Mouse (Mus musculus) intestine, embryonic 15.5 days (tissue): ENCODE measurements around the gene Wnt9a. TPM values are rescaled to one million over a fixed set of nuclear protein-coding genes. Genes with fewer than 3 reads are reported as not detected.

ENCODE experiments used
- polyA plus RNA-seq: library from polyadenylated mRNA; unstranded; fragments of >200 nt; fragmentation: Nextera tagmentation; extraction: Ambion mirVana; gene quantifications from 2 replicates; pipeline ENCODE4 v1.2.1, GENCODE M21; 2015

The Wnt9a gene
- polyA plus RNA-seq, 1 experiment from 2014 or later = 4.2 TPM

Other genes with a start within 250 kb of the Wnt9a start
- gene Obscn, start 170.5 kb upstream of the Wnt9a start, polyA plus RNA-seq = 1.3 TPM in 2 replicates
- gene Iba57, start 143.2 kb upstream of the Wnt9a start, polyA plus RNA-seq = 6.6 and 8.0 TPM in 2 replicates
- 1.1 and 1.3 TPM in 2 replicates for gene Gjc2, start 123.7 kb upstream of the Wnt9a start, polyA plus RNA-seq
- 109 and 126 TPM in 2 replicates for gene Guk1, start 114.7 kb upstream of the Wnt9a start, polyA plus RNA-seq
- gene Mrpl55, start 104.4 kb upstream of the Wnt9a start, polyA plus RNA-seq = 101 and 103 TPM in 2 replicates
- gene 2310033P09Rik, start 98.6 kb upstream of the Wnt9a start, polyA plus RNA-seq = 29.1 and 30.2 TPM in 2 replicates
- gene Arf1, start 78.7 kb upstream of the Wnt9a start, polyA plus RNA-seq = 688 and 694 TPM in 2 replicates
- gene Wnt3a, start 16.2 kb upstream of the Wnt9a start, polyA plus RNA-seq = not detected in 2 replicates
- gene Prss38, start 68.7 kb downstream of the Wnt9a start, polyA plus RNA-seq = not detected in 2 replicates
- gene Jmjd4, start 143.1 kb downstream of the Wnt9a start, polyA plus RNA-seq = 9.3 and 9.4 TPM in 2 replicates
- 78.1 and 82.9 TPM in 2 replicates for gene Snap47, start 144.3 kb downstream of the Wnt9a start, polyA plus RNA-seq
- 4.7 and 5.3 TPM in 2 replicates for gene Zfp867, start 165.5 kb downstream of the Wnt9a start, polyA plus RNA-seq
- 16.3 and 16.4 TPM in 2 replicates for gene Zkscan17, start 219.8 kb downstream of the Wnt9a start, polyA plus RNA-seq
- 0.35 and 0.36 TPM in 2 replicates for gene Nlrp3, start 234.6 kb downstream of the Wnt9a start, polyA plus RNA-seq